Mouse (Mus musculus) c-Kit-negative CD71-positive TER-119-positive erythroid progenitor cells, embryonic 14.5 days (primary cell): ENCODE measurements around the gene Tmem38b.

Experiments used
- DNase-seq: peaks from one replicate; pipeline ENCODE4 v3.0.0-alpha.2; 2013; ENCODE audit warnings: low read depth, low spot score

Gene Tmem38b

DNA sequence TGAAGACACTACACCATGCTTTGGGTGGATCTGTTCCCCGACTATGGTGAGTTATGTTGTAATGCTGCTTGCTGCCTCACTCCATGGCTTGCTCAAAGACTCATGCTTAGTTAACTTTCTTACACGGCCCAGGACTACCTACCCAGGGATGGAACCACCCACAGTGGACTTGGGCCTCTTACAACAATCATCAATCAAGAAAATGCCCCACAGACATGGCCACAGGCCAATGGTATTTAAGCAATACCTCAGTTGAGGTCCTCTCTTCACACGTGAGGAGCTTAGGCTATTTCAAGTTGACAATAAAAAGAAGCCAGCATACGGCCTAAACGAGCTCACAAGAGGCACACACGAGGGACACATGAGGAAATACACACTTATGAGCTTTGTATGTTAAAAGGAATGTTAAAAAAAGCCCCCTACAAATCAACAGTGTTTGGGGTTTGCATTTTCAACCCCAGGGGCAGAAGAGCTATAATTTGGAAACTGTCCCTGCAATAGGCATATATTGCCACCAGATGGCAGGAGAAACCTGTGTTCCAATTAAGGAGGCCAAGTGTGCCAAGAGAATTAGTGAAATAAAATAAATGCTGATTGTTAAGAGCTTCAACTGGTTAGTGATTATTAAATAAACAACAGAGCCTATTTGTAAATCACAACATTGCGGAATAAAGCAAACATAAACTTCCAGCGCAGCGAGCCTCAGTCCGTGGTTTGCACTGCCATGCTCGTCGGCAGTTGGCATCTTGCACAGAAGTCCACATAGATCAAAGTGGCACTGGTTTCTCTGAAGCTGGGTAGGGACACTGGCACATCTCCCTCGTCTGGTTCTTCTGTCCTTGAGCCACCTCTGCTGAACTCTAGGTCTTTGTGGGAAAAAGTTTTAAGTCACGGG is 58.8 kb downstream of the Tmem38b start:
- no peak for DNase-seq

DNA sequence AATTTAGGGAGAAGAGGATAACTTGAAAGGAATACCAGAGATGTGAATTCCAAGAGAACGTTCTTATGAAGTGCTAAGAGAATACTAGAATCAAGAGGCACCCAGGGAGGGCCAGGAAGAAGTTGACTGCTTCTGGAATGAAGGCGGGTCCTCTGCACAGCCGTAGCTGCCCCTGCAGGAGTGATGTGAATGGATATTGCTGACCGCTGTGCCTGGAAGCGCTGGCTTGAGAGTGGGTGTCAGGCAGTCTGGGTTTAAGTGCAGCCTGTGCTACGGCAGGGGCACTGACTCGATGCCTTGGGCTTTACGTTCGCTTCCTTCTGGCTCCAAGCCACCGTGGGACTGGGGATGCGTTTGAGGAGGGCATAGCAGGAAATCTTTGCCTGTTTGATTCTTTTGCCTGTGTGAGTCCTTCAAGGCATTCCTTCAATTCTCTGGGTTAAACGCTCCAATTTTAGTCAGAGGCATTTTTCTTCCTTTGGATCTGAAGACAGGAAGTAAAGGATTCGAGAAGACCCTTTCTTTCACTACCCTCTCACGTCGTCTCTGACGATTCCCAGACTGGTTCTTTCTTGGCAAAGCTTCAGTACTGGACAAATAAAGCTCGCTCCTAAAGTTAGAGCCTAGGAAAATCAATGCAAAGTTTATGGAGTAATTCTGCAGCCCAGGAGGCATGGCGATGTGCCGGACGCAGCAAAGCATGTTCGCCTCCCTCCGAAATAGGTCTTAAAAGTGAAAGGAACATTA is 60.7 kb downstream of the Tmem38b start:
- DNase-seq: no peak

DNA sequence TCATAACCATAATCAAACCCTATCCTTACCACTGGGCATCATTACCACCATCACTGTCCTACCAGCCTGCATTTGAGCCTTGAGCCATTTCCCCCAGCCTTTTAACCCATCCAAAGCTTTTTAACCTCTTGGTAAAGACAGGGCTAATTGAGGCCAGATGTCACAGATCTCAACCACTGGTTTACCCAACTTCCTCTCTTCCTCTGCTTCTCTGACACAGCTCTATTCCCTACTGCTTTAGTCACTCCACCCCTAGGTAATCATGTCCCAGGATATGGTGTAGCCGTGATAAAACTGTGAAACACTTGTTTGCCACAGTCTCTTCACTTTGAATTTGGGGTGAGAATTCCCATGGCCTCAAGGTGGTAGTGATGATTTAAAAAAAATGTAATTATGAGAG is 69.5 kb downstream of the Tmem38b start:
- no peak for DNase-seq

DNA sequence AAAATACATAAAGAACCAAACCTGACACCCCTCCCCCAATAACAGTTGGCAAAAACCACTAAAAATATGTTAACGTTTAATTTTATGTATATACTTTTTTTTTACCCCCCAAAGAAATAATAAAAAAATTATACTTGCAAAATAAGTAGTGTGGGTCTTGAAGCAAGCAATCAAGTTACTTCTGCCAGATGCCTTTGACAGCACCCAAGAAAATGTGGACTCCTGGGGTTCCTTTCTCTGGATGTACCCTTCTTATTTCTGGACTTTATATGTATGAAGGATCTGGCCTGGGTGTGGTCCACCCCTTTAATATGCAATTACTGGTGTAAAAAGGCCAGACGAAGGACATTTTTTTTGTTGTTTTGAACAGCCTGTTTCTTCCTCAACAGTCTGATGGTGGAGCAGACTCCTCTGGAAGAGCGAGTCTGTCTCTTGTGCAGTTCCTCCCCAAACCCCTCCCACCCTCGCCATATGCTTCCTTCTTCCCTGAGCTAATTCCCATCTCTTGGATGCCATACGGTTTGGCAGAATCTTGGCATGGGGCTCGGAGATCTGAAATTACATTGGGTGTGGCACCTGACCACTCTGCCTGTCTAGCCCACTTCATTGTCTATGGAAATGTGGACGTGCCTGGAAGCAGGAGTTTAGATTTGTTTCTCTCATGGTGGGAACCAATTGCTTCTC is 70.4 kb downstream of the Tmem38b start:
- no peak for DNase-seq

DNA sequence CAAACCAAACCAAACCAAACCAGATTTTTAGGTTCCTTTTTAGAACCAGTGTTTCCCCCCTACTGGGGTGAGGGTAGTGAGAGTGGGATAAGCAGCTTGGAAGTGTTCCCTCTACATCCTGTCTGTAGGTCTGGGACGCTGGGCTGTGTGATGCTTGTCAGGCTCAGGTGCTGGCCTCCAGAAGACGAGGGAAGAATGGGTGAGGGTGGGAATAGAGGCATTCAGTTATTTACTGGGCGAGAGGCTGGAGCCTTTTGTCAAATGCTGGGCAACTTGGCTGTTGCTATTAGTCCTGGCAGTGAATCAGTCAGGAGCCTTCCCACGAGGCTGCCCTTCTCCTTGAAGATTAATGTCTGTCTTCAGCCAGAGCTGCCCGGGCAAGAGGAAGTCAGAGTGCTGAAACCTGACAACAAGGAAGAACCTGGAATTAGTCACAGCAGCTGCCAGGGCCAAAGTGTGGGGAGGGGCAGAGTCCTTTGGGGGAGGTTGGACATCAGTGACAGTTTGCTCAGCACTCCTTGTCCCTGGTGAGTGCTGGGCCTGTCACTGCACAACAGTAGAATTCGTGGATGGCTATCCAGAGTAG is 74.6 kb downstream of the Tmem38b start:
- no peak for DNase-seq

DNA sequence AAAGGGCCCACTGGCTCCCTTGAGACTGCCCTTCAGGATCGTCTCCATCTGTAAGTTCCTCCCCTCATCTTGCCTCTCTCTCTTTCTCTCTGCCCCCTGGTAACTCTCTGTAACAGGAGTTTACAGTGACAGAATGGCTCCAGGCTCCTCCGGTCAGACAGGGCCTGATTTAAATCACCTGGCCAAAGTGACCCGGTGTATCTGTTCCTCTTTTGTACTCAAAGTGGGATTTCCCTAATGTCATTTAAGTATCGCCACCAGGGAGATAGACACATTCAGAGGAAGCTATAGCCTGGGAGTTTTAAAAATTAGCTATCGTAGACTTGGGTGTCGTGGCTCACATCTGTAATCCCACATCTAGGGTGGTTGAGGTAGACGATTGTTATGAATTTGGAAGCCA is 78.5 kb downstream of the Tmem38b start:
- DNase-seq: no peak

DNA sequence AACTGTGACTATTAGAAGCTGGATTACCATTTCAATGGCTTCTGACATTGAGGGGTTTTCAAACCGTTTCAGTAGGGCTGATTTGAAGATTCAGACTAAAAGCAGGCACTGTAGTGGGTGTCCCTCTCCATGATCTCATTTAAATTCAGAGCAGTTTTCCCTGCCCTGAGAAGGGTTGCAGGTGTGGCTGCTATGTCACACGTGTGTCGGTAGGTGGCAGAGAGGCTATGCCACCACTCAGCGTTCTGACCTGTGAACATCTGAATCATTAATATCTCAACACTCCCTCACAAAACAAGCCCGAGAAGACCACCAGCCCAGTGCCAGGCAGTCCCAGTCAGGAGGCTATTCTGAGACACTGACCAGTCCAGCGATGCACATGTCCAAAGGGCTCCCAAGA is 79.7 kb downstream of the Tmem38b start:
- DNase-seq: no peak

DNA sequence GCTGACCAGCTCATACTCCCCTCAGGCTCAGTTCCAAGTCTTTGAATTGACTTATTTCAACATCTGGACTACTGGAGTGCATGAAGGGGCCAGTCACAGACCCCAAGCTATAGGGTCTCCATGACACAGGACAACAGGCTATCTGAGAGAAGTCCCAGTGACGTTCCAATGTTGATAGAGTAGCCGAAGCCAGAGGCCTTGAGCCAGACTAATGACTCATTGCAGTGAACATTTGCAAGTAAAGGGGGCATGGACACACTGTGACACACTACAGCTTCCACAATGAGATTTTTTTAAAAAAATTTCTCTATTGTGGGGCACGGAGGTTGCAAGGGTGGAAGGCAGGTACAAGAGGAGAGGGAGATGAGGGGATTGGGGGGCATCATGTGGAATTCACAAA is 81.2 kb downstream of the Tmem38b start:
- DNase-seq: no peak
